Mouse (Mus musculus) midbrain, embryonic 15.5 days (tissue): ENCODE results near the gene Gnptab. TPM values are rescaled to one million over a fixed set of nuclear protein-coding genes. Genes with fewer than 3 reads are reported as not detected.
A peak's percentile ranks its signal among the peaks of the same experiment; 100 is the strongest.
"Not testable (repeated sequence)": the region's sequence is repeated elsewhere in the genome, so short reads cannot be mapped to it uniquely, and the experiment has no call there.

Experiments
- ATAC-seq: fragments of 200-750 bp; cut with Nextera tagmentation; replicated peaks from 2 replicates; pipeline ENCODE4 v1.8.0; 2017; ENCODE audit warnings: moderate TSS enrichment
- H3K27ac ChIP-seq: fragments of 300-500 bp; sonication (generic); 2 replicates; pipeline ENCODE4 v1.5.1; 2015; ENCODE audit warnings: mild to moderate bottlenecking, inconsistent platforms
- H3K27me3 ChIP-seq: fragments of 300-500 bp; sonication (generic); replicated peaks from 2 replicates; pipeline ENCODE4 v1.6.1; 2015; ENCODE audit warnings: inconsistent platforms
- H3K36me3 ChIP-seq: fragments of 300-500 bp; sonication (generic); replicated peaks from 2 replicates; pipeline ENCODE4 v1.6.1; 2015; ENCODE audit warnings: inconsistent platforms
- H3K4me1 ChIP-seq: fragments of 300-500 bp; sonication (generic); 2 replicates; pipeline ENCODE4 v1.6.1; 2015; ENCODE audit warnings: inconsistent platforms
- H3K4me2 ChIP-seq: fragments of 300-500 bp; sonication (generic); 2 replicates; pipeline ENCODE4 v1.6.1; 2015; ENCODE audit warnings: inconsistent platforms, mild to moderate bottlenecking, moderate library complexity
- H3K4me3 ChIP-seq: fragments of 300-500 bp; sonication (generic); 2 replicates; pipeline ENCODE4 v1.5.1; 2015; ENCODE audit warnings: mild to moderate bottlenecking, inconsistent platforms
- H3K9ac ChIP-seq: fragments of 300-500 bp; sonication (generic); 2 replicates; pipeline ENCODE4 v1.6.1; 2015; ENCODE audit warnings: mild to moderate bottlenecking, inconsistent platforms
- H3K9me3 ChIP-seq: fragments of 300-500 bp; sonication (generic); 2 replicates; pipeline ENCODE4 v1.6.1; 2016; ENCODE audit warnings: inconsistent platforms
- WGBS: fragments of 180-500 bp; shearing (Covaris S2); methylation state at CpG from one replicate; pipeline ENCODE4 v1.1.7; 2015; ENCODE audit warnings: mixed read lengths; 5-methylcytosine and 5-hydroxymethylcytosine counted together
- polyA plus RNA-seq: library from polyadenylated mRNA; unstranded; fragments of >200 nt; fragmentation: Nextera tagmentation; extraction: Ambion mirVana; gene quantifications from 2 replicates; pipeline ENCODE4 v1.2.1, GENCODE M21; 2015

Gnptab gene
- polyA plus RNA-seq, 1 experiment from 2014 or later: 24.1 TPM

DNA sequence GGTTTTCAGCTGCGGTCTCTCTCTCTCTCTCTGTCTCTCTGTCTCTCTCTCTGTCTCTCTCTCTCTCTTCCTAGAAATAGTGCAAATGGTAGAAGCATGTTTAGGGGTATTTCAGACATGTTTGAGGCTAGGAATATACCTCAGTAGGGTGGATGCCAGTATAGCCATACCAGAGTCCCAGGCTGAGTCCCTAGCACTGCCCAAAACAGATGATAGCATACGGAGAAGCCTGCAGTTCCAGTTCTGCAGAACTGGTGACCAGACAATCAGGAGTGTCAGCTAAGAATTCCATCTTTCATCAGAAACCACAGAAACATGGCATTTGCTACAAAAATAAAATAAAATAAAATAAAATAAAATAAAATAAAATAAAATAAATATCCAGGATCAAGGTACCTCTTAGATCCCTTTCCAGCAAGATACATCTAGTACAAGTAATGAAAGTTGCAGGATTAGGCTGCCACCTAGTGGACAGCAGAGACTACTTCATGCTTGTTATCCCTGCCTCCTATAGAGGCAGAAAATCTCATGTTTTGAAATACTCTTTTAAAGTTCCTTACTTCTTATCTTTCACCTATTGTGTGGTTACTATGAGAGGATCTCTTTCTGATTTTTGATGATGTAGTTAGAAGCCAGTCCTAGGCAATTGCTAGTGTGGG is 47.4 kb downstream of the Gnptab start:
- WGBS: 96% methylated on average over 2 of the region's 2 CpGs
- H3K36me3 ChIP-seq: peaks cover 7% of the 10 kb centered on the region; the same call in 1 of the 2 replicates
- H3K4me1 ChIP-seq: no peaks in the 10 kb centered on the region
- no peak overlapping the region for H3K9ac ChIP-seq
- H3K4me3 ChIP-seq: no peak overlapping the region
- no peaks in the 10 kb centered on the region for H3K9me3 ChIP-seq
- H3K4me2 ChIP-seq: no peak overlapping the region
- H3K27ac ChIP-seq: no peak overlapping the region
- no peaks in the 10 kb centered on the region for H3K27me3 ChIP-seq
- ATAC-seq: peak; percentile 90

GRCm38 (mm10) chr10:88426896-88427295 is 48.0 kb downstream of the Gnptab start:
- no peak overlapping the region for H3K4me3 ChIP-seq
- ATAC-seq: no peak; the same call in 1 of the 2 replicates
- no peaks in the 10 kb centered on the region for H3K4me1 ChIP-seq
- no peak overlapping the region for H3K27ac ChIP-seq
- H3K4me2 ChIP-seq: no peak overlapping the region
- peaks cover 8% of the 10 kb centered on the region; the same call in 1 of the 2 replicates for H3K36me3 ChIP-seq
- 70% methylated on average over 5 of the region's 5 CpGs for WGBS
- no peaks in the 10 kb centered on the region for H3K27me3 ChIP-seq
- H3K9me3 ChIP-seq: no peaks in the 10 kb centered on the region
- no peak overlapping the region for H3K9ac ChIP-seq

GRCm38 (mm10) chr10:88427998-88428397 is 49.1 kb downstream of the Gnptab start:
- Histone ChIP-seq H3K27ac (no peak overlapping the region), H3K4me3 (no peak overlapping the region), H3K4me1 (no peaks in the 10 kb centered on the region), H3K27me3 (no peaks in the 10 kb centered on the region), H3K9me3 (no peaks in the 10 kb centered on the region), H3K36me3 (peaks cover 11% of the 10 kb centered on the region), H3K9ac (no peak overlapping the region), H3K4me2 (no peak overlapping the region)
- no peak for ATAC-seq
- 95% methylated on average over 6 of the region's 6 CpGs for WGBS

DNA sequence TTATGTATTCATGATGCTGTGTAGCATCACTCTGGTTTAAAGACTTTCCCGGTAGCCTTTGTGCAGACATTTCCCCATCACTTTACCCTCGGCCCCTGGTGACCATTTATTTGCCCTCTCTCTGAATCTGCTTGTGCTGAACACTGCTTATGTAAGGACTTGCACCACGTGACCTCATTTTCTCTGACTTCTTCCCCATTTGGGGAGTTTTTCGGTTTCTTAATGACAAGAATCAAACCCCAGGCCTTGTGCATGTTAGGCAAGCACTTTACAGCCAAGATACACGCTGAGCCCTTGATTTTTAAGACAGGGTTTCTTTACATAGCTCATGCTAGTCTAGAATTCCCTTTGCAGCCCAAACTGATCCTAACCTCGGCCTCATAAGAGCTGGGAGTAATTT is 62.3 kb downstream of the Gnptab start:
- WGBS: 86% methylated on average over 6 of the region's 6 CpGs
- Histone ChIP-seq H3K9me3 (no peaks in the 10 kb centered on the region), H3K27me3 (no peaks in the 10 kb centered on the region), H3K36me3 (peaks cover 19% of the 10 kb centered on the region), H3K4me3 (no peak overlapping the region), H3K9ac (no peak overlapping the region), H3K4me2 (no peak overlapping the region), H3K4me1 (no peaks in the 10 kb centered on the region), H3K27ac (no peak overlapping the region)
- ATAC-seq: no peak

- Histone ChIP-seq H3K4me1 (no peaks in the 10 kb centered on the region), H3K27me3 (no peaks in the 10 kb centered on the region), H3K4me3 (no peak overlapping the region), H3K4me2 (no peak overlapping the region), H3K27ac (no peak overlapping the region), H3K36me3 (no peaks in the 10 kb centered on the region), H3K9me3 (no peaks in the 10 kb centered on the region), H3K9ac (no peak overlapping the region)
- 77% methylated on average over 2 of the region's 2 CpGs for WGBS
- peak; percentile 65; the same call in 1 of the 2 replicates for ATAC-seq
Observed at GRCm38 (mm10) chr10:88451221-88451620, 72.3 kb downstream of the Gnptab start.

GRCm38 (mm10) chr10:88451990-88452389 is 73.1 kb downstream of the Gnptab start:
- Histone ChIP-seq H3K27ac (no peak overlapping the region), H3K27me3 (no peaks in the 10 kb centered on the region), H3K4me1 (no peaks in the 10 kb centered on the region), H3K36me3 (no peaks in the 10 kb centered on the region), H3K4me3 (no peak overlapping the region), H3K9ac (no peak overlapping the region), H3K4me2 (no peak overlapping the region), H3K9me3 (no peaks in the 10 kb centered on the region)
- 79% methylated on average over 6 of the region's 6 CpGs for WGBS
- ATAC-seq: no peak

DNA sequence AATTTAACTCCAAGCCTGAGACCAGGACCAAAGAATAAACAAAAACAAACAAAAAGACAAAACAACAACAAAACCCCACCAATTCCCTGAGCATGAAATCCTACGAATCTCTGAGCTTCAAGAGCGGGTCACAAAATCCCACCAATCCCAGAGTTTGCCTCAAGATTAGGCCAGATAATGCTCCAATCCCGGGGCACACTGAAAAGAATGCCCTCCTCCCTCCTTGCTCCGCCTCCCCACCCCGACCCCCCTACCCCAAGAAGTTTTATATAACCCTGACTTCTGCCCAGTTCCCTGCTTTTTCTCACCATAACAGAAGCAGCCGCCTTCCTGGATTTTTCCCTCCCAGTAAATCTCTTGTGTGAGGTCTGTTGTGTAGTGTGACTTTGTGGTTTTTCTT is 78.9 kb downstream of the Gnptab start:
- Histone ChIP-seq H3K4me3 (no peak overlapping the region), H3K9ac (no peak overlapping the region), H3K27me3 (no peaks in the 10 kb centered on the region), H3K9me3 (no peaks in the 10 kb centered on the region), H3K36me3 (no peaks in the 10 kb centered on the region), H3K27ac (no peak overlapping the region), H3K4me1 (no peaks in the 10 kb centered on the region), H3K4me2 (no peak overlapping the region)
- WGBS: 37% methylated on average over 6 of the region's 6 CpGs
- ATAC-seq: no peak

GRCm38 (mm10) chr10:88459502-88459992 is 80.6 kb downstream of the Gnptab start, which contains the start of gene Sycp3:
TSS of gene Sycp3 (plus strand) at chr10:88459569.
- Histone ChIP-seq H3K9me3 (no peaks in the 10 kb centered on the region), H3K36me3 (no peaks in the 10 kb centered on the region), H3K9ac (no peak within 1 kb of the TSS), H3K4me1 (no peaks in the 10 kb centered on the region), H3K4me3 (no peak within 1 kb of the TSS), H3K27me3 (no peaks in the 10 kb centered on the region), H3K4me2 (no peak within 1 kb of the TSS), H3K27ac (no peak within 1 kb of the TSS)
- WGBS: 90% methylated on average over 33 of the region's 33 CpGs
- 0 out of 2 replicates have a peak, but pooled peaks have one; percentile 20 for ATAC-seq

- WGBS: 69% methylated on average over 18 of the region's 18 CpGs
- Histone ChIP-seq H3K4me2 (no peak overlapping the region), H3K9ac (no peak overlapping the region), H3K27ac (no peak overlapping the region), H3K4me3 (no peak overlapping the region), H3K36me3 (no peaks in the 10 kb centered on the region), H3K4me1 (no peaks in the 10 kb centered on the region), H3K9me3 (no peaks in the 10 kb centered on the region), H3K27me3 (no peaks in the 10 kb centered on the region)
- no peak for ATAC-seq
Observed at GRCm38 (mm10) chr10:88460122-88460820, 81.3 kb downstream of the Gnptab start.

DNA sequence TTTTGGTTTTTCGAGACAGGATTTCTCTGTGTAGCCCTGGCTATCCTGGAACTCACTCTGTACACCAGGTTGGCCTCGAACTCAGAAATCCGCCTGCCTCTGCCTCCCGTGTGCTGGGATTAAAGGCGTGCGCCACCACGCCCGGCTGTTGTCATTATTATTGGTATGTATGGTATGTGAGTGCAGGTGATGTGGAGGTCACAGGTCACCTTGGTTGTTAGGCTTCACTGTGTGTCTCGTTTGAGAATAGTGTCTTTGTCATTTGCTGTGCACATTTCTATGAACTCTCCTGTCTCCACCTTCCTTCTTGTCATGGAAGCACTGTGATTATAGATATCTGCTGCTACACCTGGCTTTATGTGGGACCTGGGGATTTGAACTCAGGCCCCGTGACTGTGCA is 103.9 kb downstream of the Gnptab start:
- not testable (repeated sequence) for H3K4me3 ChIP-seq, H3K9me3 ChIP-seq, H3K36me3 ChIP-seq, H3K9ac ChIP-seq, H3K4me2 ChIP-seq, H3K27ac ChIP-seq, ATAC-seq, H3K27me3 ChIP-seq, H3K4me1 ChIP-seq
- WGBS: 91% methylated on average over 10 of the region's 10 CpGs

GRCm38 (mm10) chr10:88488629-88489028 is 109.7 kb downstream of the Gnptab start:
- Histone ChIP-seq H3K4me3 (no peak overlapping the region), H3K4me1 (no peaks in the 10 kb centered on the region), H3K9ac (no peak overlapping the region), H3K4me2 (no peak overlapping the region), H3K9me3 (no peaks in the 10 kb centered on the region), H3K27me3 (no peaks in the 10 kb centered on the region), H3K36me3 (0 out of 2 replicates have a peak, but pooled peaks cover 3% of the 10 kb centered on the region), H3K27ac (no peak overlapping the region)
- ATAC-seq: no peak
- WGBS: 91% methylated on average over 5 of the region's 5 CpGs

- no peaks in the 10 kb centered on the region for H3K9me3 ChIP-seq
- H3K27me3 ChIP-seq: no peaks in the 10 kb centered on the region
- no peak overlapping the region for H3K9ac ChIP-seq
- no peaks in the 10 kb centered on the region for H3K4me1 ChIP-seq
- 58% methylated on average over 7 of the region's 7 CpGs for WGBS
- no peak for ATAC-seq
- H3K4me2 ChIP-seq: no peak overlapping the region
- H3K36me3 ChIP-seq: no peaks in the 10 kb centered on the region
- no peak overlapping the region for H3K4me3 ChIP-seq
- H3K27ac ChIP-seq: no peak overlapping the region
Observed at GRCm38 (mm10) chr10:88491632-88492031, 112.7 kb downstream of the Gnptab start.
